Mouse (Mus musculus): Measurements from ENCODE around the gene Vnn3.

Vnn3 gene

DNA sequence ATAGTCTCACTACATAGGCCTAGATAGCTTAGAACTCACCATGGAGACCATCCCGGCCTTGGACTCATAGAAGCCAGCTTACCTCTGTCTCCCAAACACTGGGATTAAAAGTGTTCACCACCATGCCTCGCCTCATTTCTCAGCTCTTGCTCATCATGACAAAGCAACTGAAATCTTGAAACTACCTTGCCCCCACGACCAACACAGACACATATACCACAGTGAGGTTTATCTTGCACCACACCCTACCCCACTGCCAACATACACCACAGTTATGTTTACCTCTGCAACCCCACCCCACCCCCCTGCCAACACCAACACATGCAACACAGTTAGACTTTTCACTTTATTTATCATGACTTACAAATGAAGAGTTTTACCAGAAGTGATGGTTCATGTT lies 34.8 kb downstream of the Vnn3 start:
- intact Hi-C loops (cut with DNase I): no loop called here

DNA sequence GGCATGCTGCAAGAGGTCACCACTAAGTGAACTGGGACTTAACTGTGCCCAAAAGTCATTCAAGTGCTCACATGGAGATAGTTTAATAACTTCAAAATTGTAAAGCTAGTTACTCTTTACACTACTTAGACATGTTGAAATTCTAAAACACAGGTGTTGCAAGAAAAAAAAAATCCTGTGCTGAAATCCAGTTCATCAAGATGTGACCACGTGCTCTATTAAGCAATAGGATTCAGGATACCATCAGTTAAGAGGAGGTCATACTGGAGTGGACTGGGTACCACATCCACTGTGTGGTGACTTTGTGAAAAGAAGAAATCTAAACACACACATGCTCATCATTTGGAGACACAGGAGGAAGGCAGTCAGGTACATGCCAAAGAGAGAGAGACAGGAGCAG lies 41.7 kb downstream of the Vnn3 start:
- intact Hi-C loops (cut with DNase I): no loop called here

DNA sequence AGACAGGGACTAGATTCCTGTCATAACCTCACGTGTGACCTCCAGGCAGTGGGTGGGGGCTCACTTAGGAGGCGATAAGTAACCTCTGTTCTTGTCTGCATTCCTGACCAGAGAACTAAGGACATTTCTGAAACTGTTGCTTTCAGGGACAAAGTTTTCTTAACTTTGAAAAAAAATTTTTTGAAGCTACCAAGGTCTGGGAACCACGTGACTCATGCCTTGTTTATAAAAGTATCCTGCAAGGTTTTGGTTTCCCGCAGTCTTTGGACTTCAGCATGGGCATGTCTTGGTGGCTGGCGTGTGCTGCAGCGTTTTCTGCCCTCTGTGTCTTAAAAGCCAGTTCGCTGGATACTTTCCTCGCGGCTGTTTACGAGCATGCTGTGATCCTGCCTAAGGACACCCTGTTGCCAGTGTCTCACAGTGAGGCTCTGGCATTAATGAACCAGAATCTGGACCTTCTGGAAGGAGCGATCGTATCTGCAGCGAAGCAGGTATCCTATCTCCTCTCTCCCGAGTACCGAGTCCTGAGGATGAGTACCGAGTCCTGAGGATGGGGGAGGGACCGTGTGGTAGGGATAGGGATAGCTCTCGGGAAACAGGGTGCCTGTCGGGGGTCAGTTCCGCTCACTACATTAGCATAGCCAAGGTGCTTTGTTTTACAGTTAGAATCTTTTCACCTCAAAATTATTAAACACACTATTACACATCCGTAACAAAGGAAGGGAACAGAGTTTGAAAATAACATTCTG lies 43.5 kb downstream of the Vnn3 start, which contains the start of gene Vnn1:
Gene Vnn1, plus strand, starts transcription at position 88 of the 749 bp plus-strand sequence.
- intact Hi-C loops (cut with DNase I): no loop called here

DNA sequence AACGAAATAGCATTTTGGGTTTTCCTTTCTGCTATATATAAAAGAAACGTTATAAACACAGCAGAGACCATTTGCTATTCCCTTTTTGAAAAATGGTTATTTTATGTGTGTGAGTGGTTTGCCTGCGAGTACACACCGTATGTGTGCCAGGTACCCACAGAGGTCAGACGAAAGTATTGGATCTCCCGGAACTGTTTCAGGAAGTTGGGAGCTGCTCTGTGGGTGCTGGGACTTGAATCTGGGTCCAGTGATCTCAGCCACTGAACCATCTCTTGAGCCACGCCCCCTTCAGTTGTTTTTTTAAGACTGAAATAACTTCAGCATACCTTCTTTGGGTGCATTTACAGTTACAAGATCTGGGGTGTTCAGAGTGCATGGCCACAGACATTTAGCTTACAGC lies 44.1 kb downstream of the Vnn3 start:
- intact Hi-C loops (cut with DNase I): no loop called here

DNA sequence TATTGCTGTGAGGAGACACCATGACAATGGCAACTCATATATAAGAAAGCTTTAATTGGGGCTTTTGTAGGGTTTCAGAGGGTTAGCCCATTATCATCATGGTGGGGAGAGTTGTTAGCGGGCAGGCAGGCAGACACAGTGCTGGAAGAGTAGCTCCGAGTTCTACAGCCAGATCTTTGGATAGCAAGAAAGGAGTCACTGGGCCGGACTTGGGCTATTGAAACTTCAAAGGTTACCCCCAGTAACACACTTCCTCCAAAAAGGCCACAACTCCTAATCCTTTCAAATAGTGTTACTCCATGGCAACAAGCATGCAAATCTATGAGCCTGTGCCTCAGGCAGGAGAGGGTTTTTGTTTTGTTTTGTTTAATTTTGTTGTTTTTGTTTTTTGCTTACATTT lies 49.9 kb downstream of the Vnn3 start:
- intact Hi-C loops (cut with DNase I): no loop called here

DNA sequence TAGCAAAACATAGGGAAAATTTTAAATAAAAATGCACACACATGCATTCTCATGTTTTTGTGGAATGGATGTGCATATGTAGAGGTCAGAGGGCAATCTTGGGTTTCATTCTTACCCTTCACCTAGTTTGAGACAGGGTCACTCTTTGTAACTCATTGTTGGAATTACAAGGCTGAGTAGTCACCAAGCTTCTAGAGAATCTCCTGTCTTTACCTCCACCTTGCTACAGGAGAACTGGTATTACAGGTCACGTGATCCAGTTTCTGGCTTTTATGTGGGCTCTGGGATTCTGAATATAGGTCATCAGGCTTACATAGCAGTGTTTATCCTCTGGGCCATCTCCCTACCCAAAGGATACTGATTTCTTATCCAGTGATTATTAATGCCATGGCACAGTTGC lies 54.4 kb downstream of the Vnn3 start:
- intact Hi-C loops (cut with DNase I): no loop called here

All from adrenal gland (tissue).